In genomic region chr6:142346181-142347110, GRCm38 (mm10) we compare ENCODE assay signal across 8 mouse cellular contexts. TPM values are rescaled to one million over a fixed set of nuclear protein-coding genes. Genes with fewer than 3 reads are reported as not detected.
DNase-seq lines count a peak whose midpoint lies in the region; ATAC-seq and TF ChIP-seq lines count a peak whose summit lies in the region.

No protein-coding gene starts in this region.

- H3K4me2 ChIP-seq in heart, embryonic 13.5 days, result peak overlapping the region; percentile 74
- H3K4me2 ChIP-seq in heart, postnatal 0 days (ENCODE audit: low read depth, low read length), result peak overlapping the region; percentile 70

- peak overlapping the region; percentile 73 for H3K4me3 ChIP-seq in heart, embryonic 13.5 days
- H3K4me3 ChIP-seq in G1E (ENCODE audit: low read depth, low read length), result peak overlapping the region; percentile 83
- peak overlapping the region; percentile 68 for H3K4me3 ChIP-seq in heart, postnatal 0 days (ENCODE audit: low read depth, low read length)

- peak overlapping the region; percentile 77; the same call in 1 of the 2 replicates for H3K27ac ChIP-seq in heart, embryonic 13.5 days (replicated peaks)
- no peak overlapping the region; the same call in 1 of the 2 replicates for H3K27ac ChIP-seq in heart, postnatal 0 days (ENCODE audit: low read depth)

- H3K9ac ChIP-seq in heart, embryonic 13.5 days, result peak overlapping the region; percentile 80
- peak overlapping the region; percentile 42 for H3K9ac ChIP-seq in heart, postnatal 0 days (replicated peaks; ENCODE audit: low read depth, low read length)

- 47% methylated on average over 12 of the region's 12 CpGs for WGBS in heart, embryonic 13.5 days
- WGBS in heart, postnatal 0 days, result 40% methylated on average over 12 of the region's 12 CpGs

- H3K9me3 ChIP-seq in heart, embryonic 13.5 days, result no peaks in the 10 kb centered on the region
- H3K9me3 ChIP-seq in G1E (replicated peaks), result no peaks in the 10 kb centered on the region
- H3K9me3 ChIP-seq in heart, postnatal 0 days (replicated peaks; ENCODE audit: control insufficient read depth, low read length), result no peaks in the 10 kb centered on the region

- ATAC-seq in heart, embryonic 13.5 days (ENCODE audit: extremely low read depth, insufficient number of reproducible peaks, low FRiP score, low TSS enrichment), result no peak
- ATAC-seq in G1E (ENCODE audit: extremely low read depth, insufficient number of reproducible peaks, low FRiP score, poor library complexity, severe bottlenecking), result peak; percentile 30; the same call in 1 of the 2 replicates
- no peak for ATAC-seq in heart, postnatal 0 days (ENCODE audit: insufficient read depth, low read depth)
- ATAC-seq in megakaryocyte-erythroid progenitor cell, adult 5-6 weeks (replicated peaks; ENCODE audit: low FRiP score, low TSS enrichment, poor library complexity, severe bottlenecking), result peak; percentile 31

- peaks cover 10% of the 10 kb centered on the region for H3K4me1 ChIP-seq in heart, embryonic 13.5 days
- peaks cover 21% of the 10 kb centered on the region for H3K4me1 ChIP-seq in G1E (ENCODE audit: insufficient read depth, low read depth, low read length)
- H3K4me1 ChIP-seq in heart, postnatal 0 days (ENCODE audit: control insufficient read depth, insufficient read depth), result no peaks in the 10 kb centered on the region

- H3K36me3 ChIP-seq in heart, embryonic 13.5 days, result peaks cover 33% of the 10 kb centered on the region
- H3K36me3 ChIP-seq in G1E (replicated peaks), result peaks cover 37% of the 10 kb centered on the region
- H3K36me3 ChIP-seq in heart, postnatal 0 days (replicated peaks; ENCODE audit: control insufficient read depth, insufficient read depth, low read length), result peaks cover 27% of the 10 kb centered on the region

- H3K27me3 ChIP-seq in heart, embryonic 13.5 days (replicated peaks), result no peaks in the 10 kb centered on the region
- H3K27me3 ChIP-seq in G1E (ENCODE audit: insufficient read depth, low read length), result no peaks in the 10 kb centered on the region
- no peaks in the 10 kb centered on the region for H3K27me3 ChIP-seq in heart, postnatal 0 days (ENCODE audit: control insufficient read depth, insufficient read depth, low read length)

- no peak for DNase-seq in heart, adult 18-20 months
- no peak for DNase-seq in G1E (ENCODE audit: low spot score)
- DNase-seq in heart, postnatal 0 days (ENCODE audit: low spot score), result no peak
- DNase-seq in right cerebral cortex, postnatal 25 days, result no peak
- no peak for DNase-seq in retina, postnatal 1 day
- no peak for DNase-seq in MN1 (ENCODE audit: low spot score)

- no peak for TF ChIP-seq EP300 in heart, postnatal 0 days (IDR thresholded peaks at IDR 0.05; ENCODE audit: low read depth)

- TF ChIP-seq CTCF in G1E (IDR thresholded peaks at IDR 0.05; ENCODE audit: low read depth, low read length), result no peak
- TF ChIP-seq CTCF in heart, postnatal 0 days (IDR thresholded peaks at IDR 0.05; ENCODE audit: low read depth), result no peak

RNA-seq across cellular contexts. Expression of gene Pyroxd1, which starts 1.0 kb away (rescaled TPM):
- polyA plus RNA-seq in heart, embryonic 13.5 days (2015; fragmentation: Nextera tagmentation; extraction: Ambion mirVana), result 12.0 and 12.6 TPM in 2 replicates
- 10 to 100 TPM; 11.4 to 12.3 TPM for total RNA-seq in heart, adult 18-20 months (2021)
- 10.9 and 14.9 TPM in 2 replicates for total RNA-seq in G1E (2014; fragmentation: Nextera tagmentation)
- 18.2 and 18.8 TPM in 2 replicates for total RNA-seq in G1E (2017)
- 2.0 and 2.3 TPM in 2 replicates for polyA plus RNA-seq in G1E (2012)
- 6.1 and 6.7 TPM in 2 replicates for total RNA-seq in heart, postnatal 0 days (2014; rRNA removed; ENCODE audit: low replicate concordance)
- polyA plus RNA-seq in heart, postnatal 0 days (2015; fragmentation: Nextera tagmentation; extraction: Ambion mirVana), result 14.7 and 14.8 TPM in 2 replicates
- 6.4 and 10.9 TPM in 2 replicates for total RNA-seq in megakaryocyte-erythroid progenitor cell, adult 5-6 weeks (2014; fragmentation: Nextera tagmentation)
- 15.2 and 21.4 TPM in 2 replicates for total RNA-seq in megakaryocyte-erythroid progenitor cell, adult 5-6 weeks (2017)

RNA-seq across cellular contexts. Expression of gene Slco1a5, which starts 23.7 kb away (rescaled TPM):
- polyA plus RNA-seq in heart, embryonic 13.5 days (2015; fragmentation: Nextera tagmentation; extraction: Ambion mirVana), result not detected in 2 replicates
- not detected for total RNA-seq in heart, adult 18-20 months (2021)
- total RNA-seq in G1E (2014; fragmentation: Nextera tagmentation), result not detected in 2 replicates
- 0.05 TPM in 1 of 2 replicates, not detected in the other for total RNA-seq in G1E (2017)
- polyA plus RNA-seq in G1E (2012), result not detected in 2 replicates
- total RNA-seq in heart, postnatal 0 days (2014; rRNA removed; ENCODE audit: low replicate concordance), result not detected in 2 replicates
- polyA plus RNA-seq in heart, postnatal 0 days (2015; fragmentation: Nextera tagmentation; extraction: Ambion mirVana), result not detected in 2 replicates
- total RNA-seq in megakaryocyte-erythroid progenitor cell, adult 5-6 weeks (2014; fragmentation: Nextera tagmentation), result not detected in 2 replicates
- 0.19 TPM in 1 of 2 replicates, not detected in the other for total RNA-seq in megakaryocyte-erythroid progenitor cell, adult 5-6 weeks (2017)

RNA-seq across cellular contexts. Expression of gene Recql, which starts 40.4 kb away (rescaled TPM):
- polyA plus RNA-seq in heart, embryonic 13.5 days (2015; fragmentation: Nextera tagmentation; extraction: Ambion mirVana), result 18.2 and 18.9 TPM in 2 replicates
- total RNA-seq in heart, adult 18-20 months (2021), result 10 to 100 TPM in 1 of 2 experiments, 1 to 10 TPM in 1; 7.1 to 13.0 TPM
- total RNA-seq in G1E (2014; fragmentation: Nextera tagmentation), result 52.1 and 81.1 TPM in 2 replicates
- 49.5 and 50.5 TPM in 2 replicates for total RNA-seq in G1E (2017)
- 1.2 and 1.5 TPM in 2 replicates for polyA plus RNA-seq in G1E (2012)
- 3.1 and 5.6 TPM in 2 replicates for total RNA-seq in heart, postnatal 0 days (2014; rRNA removed; ENCODE audit: low replicate concordance)
- polyA plus RNA-seq in heart, postnatal 0 days (2015; fragmentation: Nextera tagmentation; extraction: Ambion mirVana), result 8.6 and 8.8 TPM in 2 replicates
- total RNA-seq in megakaryocyte-erythroid progenitor cell, adult 5-6 weeks (2014; fragmentation: Nextera tagmentation), result 51.2 and 71.0 TPM in 2 replicates
- total RNA-seq in megakaryocyte-erythroid progenitor cell, adult 5-6 weeks (2017), result 48.8 and 59.4 TPM in 2 replicates

RNA-seq across cellular contexts. Expression of gene Golt1b, which starts 40.6 kb away (rescaled TPM):
- 73.2 and 76.7 TPM in 2 replicates for polyA plus RNA-seq in heart, embryonic 13.5 days (2015; fragmentation: Nextera tagmentation; extraction: Ambion mirVana)
- total RNA-seq in heart, adult 18-20 months (2021), result 10 to 100 TPM; 15.2 to 15.6 TPM
- total RNA-seq in G1E (2014; fragmentation: Nextera tagmentation) (31.2 and 33.6 TPM in 2 replicates), G1E (2017) (45.9 and 51.2 TPM in 2 replicates)
- 13.1 and 15.7 TPM in 2 replicates for polyA plus RNA-seq in G1E (2012)
- total RNA-seq in heart, postnatal 0 days (2014; rRNA removed; ENCODE audit: low replicate concordance), result 23.2 and 30.8 TPM in 2 replicates
- polyA plus RNA-seq in heart, postnatal 0 days (2015; fragmentation: Nextera tagmentation; extraction: Ambion mirVana), result 37.9 and 39.4 TPM in 2 replicates
- total RNA-seq in megakaryocyte-erythroid progenitor cell, adult 5-6 weeks (2014; fragmentation: Nextera tagmentation), result 31.0 and 36.3 TPM in 2 replicates
- 37.5 and 46.9 TPM in 2 replicates for total RNA-seq in megakaryocyte-erythroid progenitor cell, adult 5-6 weeks (2017)

RNA-seq across cellular contexts. Expression of gene Iapp, which starts 48.2 kb away (rescaled TPM):
- polyA plus RNA-seq in heart, embryonic 13.5 days (2015; fragmentation: Nextera tagmentation; extraction: Ambion mirVana), result 0.24 TPM in 1 of 2 replicates, not detected in the other
- not detected for total RNA-seq in heart, adult 18-20 months (2021)
- total RNA-seq in G1E (2014; fragmentation: Nextera tagmentation) (not detected in 2 replicates), G1E (2017) (not detected in 2 replicates)
- not detected in 2 replicates for polyA plus RNA-seq in G1E (2012)
- total RNA-seq in heart, postnatal 0 days (2014; rRNA removed; ENCODE audit: low replicate concordance), result not detected in 2 replicates
- not detected in 2 replicates for polyA plus RNA-seq in heart, postnatal 0 days (2015; fragmentation: Nextera tagmentation; extraction: Ambion mirVana)
- total RNA-seq in megakaryocyte-erythroid progenitor cell, adult 5-6 weeks (2014; fragmentation: Nextera tagmentation), result not detected in 2 replicates
- not detected in 2 replicates for total RNA-seq in megakaryocyte-erythroid progenitor cell, adult 5-6 weeks (2017)

Comparison
In these comparisons a context has a peak if more than half of its experiments do, and no peak if none do; other contexts are left out.
1. ATAC-seq: peak in G1E (single experiment) and megakaryocyte-erythroid progenitor cell, adult 5-6 weeks (single experiment); none in heart, embryonic 13.5 days (single experiment) and heart, postnatal 0 days (single experiment).
2. Peak in every context shown above with its lines, with median percentiles within 50 percentile points of each other: H3K4me3 ChIP-seq.